Mouse (Mus musculus) mature B cell (primary cell): ENCODE data around the gene 1700001J03Rik.
"Not testable (repeated sequence)": the region's sequence is repeated elsewhere in the genome, so short reads cannot be mapped to it uniquely, and the experiment has no call there.

Experiments used
- in situ Hi-C: fragments of 300-500 bp; cut with MboI; formaldehyde crosslinking; loops from 2 replicates; pipeline ENCODE4 v1.14.3; 2019

The 1700001J03Rik gene

DNA sequence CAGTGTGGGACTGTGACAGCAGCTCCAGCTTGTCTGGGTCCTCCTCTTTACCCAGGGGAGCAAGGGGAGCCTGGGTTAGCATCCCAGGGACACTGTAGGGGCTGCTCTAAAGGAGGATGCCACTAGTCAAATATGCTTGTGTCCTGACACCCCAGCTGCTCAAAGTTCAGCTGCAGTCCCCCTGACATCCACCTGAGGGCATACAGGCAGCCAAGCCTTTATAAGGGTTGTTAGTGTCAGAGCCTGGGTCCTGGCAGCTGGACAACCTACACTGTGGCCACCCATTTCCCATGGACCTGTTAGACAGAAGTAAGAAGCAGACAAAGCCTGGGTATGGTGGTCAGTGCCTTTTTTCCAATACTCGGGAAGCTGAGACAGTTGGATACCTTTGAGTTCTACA, 3.0 kb upstream of the 1700001J03Rik start:
- in situ Hi-C loops: loop anchor here (10.0 kb wide), 1 partner anchor 127 kb away; no protein-coding TSS in a partner anchor

DNA sequence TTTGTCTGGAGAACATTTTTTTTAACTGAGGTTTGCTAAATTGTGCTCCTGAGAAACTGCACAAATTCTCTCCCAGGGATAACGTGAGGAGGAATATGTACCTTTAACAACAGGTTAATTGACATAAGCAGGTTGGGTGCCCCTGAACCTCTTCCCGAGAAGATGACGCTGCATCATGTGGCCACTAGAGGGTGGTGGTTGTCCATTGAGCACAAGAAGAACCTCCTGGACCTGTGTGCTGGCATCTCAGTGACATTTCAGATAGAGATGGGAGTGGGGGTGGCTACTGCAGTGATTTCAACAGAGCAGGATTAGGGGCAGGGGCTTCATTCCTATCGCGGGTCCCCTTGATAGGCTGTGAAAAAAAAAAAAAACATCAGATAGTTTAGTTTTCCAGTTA, 2.3 kb upstream of the 1700001J03Rik start:
- in situ Hi-C loops: loop anchor here (10.0 kb wide), 1 partner anchor 127 kb away; no protein-coding TSS in a partner anchor

DNA sequence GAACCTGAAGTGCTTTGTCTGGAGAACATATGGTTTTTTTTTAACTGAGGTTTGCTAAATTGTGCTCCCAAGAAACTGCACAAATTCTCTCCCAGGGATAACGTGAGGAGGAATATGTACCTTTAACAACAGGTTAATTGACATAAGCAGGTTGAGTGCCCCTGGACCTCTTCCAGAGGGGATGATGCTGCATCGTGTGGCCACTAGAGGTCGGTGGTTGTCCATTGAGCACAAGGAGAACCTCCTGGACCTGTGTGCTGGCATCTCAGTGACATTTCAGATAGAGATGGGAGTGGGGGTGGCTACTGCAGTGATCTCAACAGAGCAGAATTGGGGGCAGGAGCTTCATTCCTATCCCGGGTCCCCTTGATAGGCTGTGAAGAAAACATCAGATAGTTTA, 12.4 kb downstream of the 1700001J03Rik start:
- in situ Hi-C loops: not testable (repeated sequence)

DNA sequence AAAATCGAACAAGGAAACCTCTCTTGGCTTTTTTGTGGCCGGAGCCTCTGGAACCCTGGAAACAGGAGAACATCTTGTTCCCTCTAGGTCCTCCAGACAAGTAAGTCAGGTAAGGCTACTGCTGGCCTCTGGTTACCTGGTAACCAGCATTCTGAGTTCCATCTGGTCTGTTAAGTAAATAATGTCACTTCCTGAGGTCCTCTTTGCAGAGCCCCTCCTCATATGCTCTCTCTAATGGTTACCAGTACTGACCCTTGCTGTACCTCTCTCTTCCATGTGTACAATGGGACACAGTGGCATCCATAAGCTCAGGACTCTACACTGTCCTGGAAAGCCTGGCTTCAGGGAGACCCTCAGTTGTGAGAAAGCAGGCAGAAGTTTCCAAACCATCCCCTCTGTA, 14.5 kb downstream of the 1700001J03Rik start, which contains the start of gene Gm6309:
Gm6309 (minus strand) TSS at position 101 of the 400 bp plus-strand sequence.
- in situ Hi-C loops: not testable (repeated sequence)

DNA sequence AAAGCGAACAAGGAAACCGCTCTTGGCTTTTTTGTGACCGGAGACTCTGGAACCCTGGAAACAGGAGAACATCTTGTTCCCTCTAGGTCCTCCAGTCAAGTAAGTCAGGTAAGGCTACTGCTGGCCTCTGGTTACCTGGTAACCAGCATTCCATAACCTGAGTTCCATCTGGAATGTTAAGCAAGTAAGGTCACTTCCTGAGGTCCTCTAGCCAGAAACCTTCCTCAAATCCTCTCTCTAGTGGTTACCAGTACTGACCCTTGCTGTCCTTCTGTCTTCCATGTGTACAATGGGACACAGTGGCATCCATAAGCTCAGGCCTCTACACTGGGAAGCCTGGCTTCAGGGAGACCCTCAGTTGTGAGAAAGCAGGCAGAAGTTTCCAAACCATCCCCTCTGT, 24.7 kb downstream of the 1700001J03Rik start, which contains the start of gene Gm5565:
Gm5565 (minus strand) TSS at position 101 of the 400 bp plus-strand sequence.
- in situ Hi-C loops: not testable (repeated sequence)

DNA sequence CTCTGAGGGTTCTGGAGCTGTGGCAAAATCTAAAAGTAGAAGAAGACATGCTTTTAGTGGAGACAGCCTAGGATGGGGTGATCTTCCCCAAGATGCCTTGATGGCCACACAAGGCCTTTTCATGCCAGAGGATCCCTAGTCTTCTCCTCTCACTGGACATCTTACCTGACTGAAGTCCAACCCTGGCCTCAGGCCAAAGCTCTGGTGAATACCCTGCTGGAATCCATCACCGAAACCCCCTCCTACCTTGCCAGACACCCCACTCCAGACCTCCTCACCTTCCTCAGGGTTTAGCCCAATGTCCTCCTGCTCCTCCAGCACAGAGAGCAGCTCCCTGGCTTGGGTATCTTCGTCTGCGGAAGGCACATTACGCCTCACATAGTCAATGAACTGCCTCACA, 26.8 kb downstream of the 1700001J03Rik start:
- in situ Hi-C loops: not testable (repeated sequence)

DNA sequence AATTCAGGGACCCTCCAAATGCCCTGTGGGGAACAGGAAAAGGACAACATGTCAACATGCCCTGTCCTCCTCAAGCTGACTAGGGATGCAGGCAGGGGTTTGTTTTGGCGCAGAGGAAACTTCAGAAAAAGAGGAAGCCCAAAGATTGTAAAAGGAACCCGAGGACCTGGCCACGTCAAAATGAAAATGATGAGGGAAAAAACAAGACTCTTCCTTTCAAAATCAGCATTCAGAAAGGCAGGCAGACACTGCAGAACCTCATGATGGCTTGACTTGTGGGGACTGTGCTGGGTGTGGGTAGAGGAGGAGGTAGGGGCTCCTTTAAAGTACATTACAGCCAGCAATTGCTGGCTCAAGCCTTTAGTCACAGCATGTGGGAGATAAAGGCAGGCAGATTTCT, 34.6 kb downstream of the 1700001J03Rik start:
- in situ Hi-C loops: no loop called here

DNA sequence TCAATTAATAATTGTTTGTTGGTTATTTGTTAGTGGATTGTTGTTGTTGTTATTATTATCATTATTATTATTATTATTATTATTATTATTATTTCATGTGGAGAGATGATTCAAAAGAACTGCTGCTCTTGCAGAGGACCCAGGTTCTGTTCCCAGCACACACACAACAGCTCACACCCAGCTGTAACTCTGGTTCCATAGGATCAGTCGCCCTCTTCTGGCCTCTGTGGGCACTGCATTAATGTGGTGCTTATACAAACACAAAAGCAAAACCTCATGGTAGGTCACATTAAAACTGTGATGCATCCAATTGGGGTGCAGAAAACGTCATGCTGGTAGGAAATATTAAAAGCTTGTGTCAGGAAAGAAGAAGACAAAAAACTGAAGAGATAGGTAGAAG, 37.2 kb downstream of the 1700001J03Rik start:
- in situ Hi-C loops: no loop called here
